Mouse (Mus musculus) pancreas, adult 10 weeks (tissue): ENCODE data around the gene Cda. TPM values are rescaled to one million over a fixed set of nuclear protein-coding genes. Genes with fewer than 3 reads are reported as not detected.

ENCODE experiments used
- polyA plus RNA-seq: library from polyadenylated mRNA; stranded (reverse); fragments of 350-450 nt; fragmentation: Illumina TruSeq; extraction: RNeasy Lipid Tissue Mini Kit (QIAGEN cat#74804); gene quantifications from one replicate; pipeline ENCODE4 v1.2.3, GENCODE M21; 2015; ENCODE audit warnings: low read depth, low replicate concordance; ENCODE audit not compliant: insufficient read depth

Cda gene
- 3.3 TPM for polyA plus RNA-seq

GRCm38 (mm10) chr4:138367641-138368497 lies at the start of gene Cda:
Gene Cda, minus strand, starts transcription at chr4:138367992.

GRCm38 (mm10) chr4:138395971-138396645 lies 28.3 kb upstream of the Cda start, which contains the start of gene Fam43b:
Gene Fam43b, minus strand, starts transcription at chr4:138396528.

GRCm38 (mm10) chr4:138326077-138326695 lies 41.6 kb downstream of the Cda start, which contains the start of gene Pink1:
Gene Pink1, minus strand, starts transcription at chr4:138326307.

GRCm38 (mm10) chr4:138304340-138305104 lies 63.3 kb downstream of the Cda start, which contains the start of gene Ddost:
Gene Ddost, plus strand, starts transcription at chr4:138304730.

Other genes starting within 250 kb of the Cda start
- 32.4 TPM for gene Hp1bp3, start 151.7 kb downstream of the Cda start, polyA plus RNA-seq
- gene Sh2d5, start 117.6 kb downstream of the Cda start, polyA plus RNA-seq = 0.52 TPM
- not detected for gene Kif17, start 117.6 kb downstream of the Cda start, polyA plus RNA-seq
- gene Ddost, start 63.3 kb downstream of the Cda start, polyA plus RNA-seq = 51.1 TPM
- gene Pink1, start 41.7 kb downstream of the Cda start, polyA plus RNA-seq = 26.8 TPM
- gene Fam43b, start 28.5 kb upstream of the Cda start, polyA plus RNA-seq = not detected
- gene Mul1, start 66.7 kb upstream of the Cda start, polyA plus RNA-seq = 4.3 TPM
- 11.2 TPM for gene Camk2n1, start 86.3 kb upstream of the Cda start, polyA plus RNA-seq